Mouse (Mus musculus) liver, embryonic 15.5 days (tissue): ENCODE results near the gene Isoc2a. TPM values are rescaled to one million over a fixed set of nuclear protein-coding genes. Genes with fewer than 3 reads are reported as not detected.

Experiments used
- ATAC-seq: fragments of 200-750 bp; cut with Nextera tagmentation; 2 replicates; pipeline ENCODE4 v1.8.0; 2017; ENCODE audit warnings: moderate number of reproducible peaks, mild to moderate bottlenecking, moderate library complexity; ENCODE audit not compliant: insufficient read depth
- H3K27ac ChIP-seq: fragments of 300-500 bp; sonication (generic); replicated peaks from 2 replicates; pipeline ENCODE4 v1.5.1; 2015; ENCODE audit warnings: mild to moderate bottlenecking, inconsistent platforms
- H3K27me3 ChIP-seq: fragments of 300-500 bp; sonication (generic); 2 replicates; pipeline ENCODE4 v1.6.1; 2015; ENCODE audit warnings: mild to moderate bottlenecking, inconsistent platforms
- H3K36me3 ChIP-seq: fragments of 300-500 bp; sonication (generic); replicated peaks from 2 replicates; pipeline ENCODE4 v1.6.1; 2015; ENCODE audit warnings: moderate library complexity, mild to moderate bottlenecking, inconsistent platforms
- H3K4me1 ChIP-seq: fragments of 300-500 bp; sonication (generic); replicated peaks from 2 replicates; pipeline ENCODE4 v1.6.1; 2015; ENCODE audit warnings: inconsistent platforms
- H3K4me2 ChIP-seq: fragments of 300-500 bp; sonication (generic); 2 replicates; pipeline ENCODE4 v1.6.1; 2015; ENCODE audit warnings: moderate library complexity, mild to moderate bottlenecking, inconsistent platforms
- H3K4me3 ChIP-seq: fragments of 300-500 bp; sonication (generic); replicated peaks from 2 replicates; pipeline ENCODE4 v1.5.1; 2015; ENCODE audit warnings: mild to moderate bottlenecking, inconsistent platforms
- H3K9ac ChIP-seq: fragments of 300-500 bp; sonication (generic); 2 replicates; pipeline ENCODE4 v1.6.1; 2015; ENCODE audit warnings: moderate library complexity, mild to moderate bottlenecking, inconsistent platforms
- H3K9me3 ChIP-seq: fragments of 300-500 bp; sonication (generic); replicated peaks from 2 replicates; pipeline ENCODE4 v1.6.1; 2016; ENCODE audit warnings: inconsistent platforms
- WGBS: fragments of 180-500 bp; shearing (Covaris S2); methylation state at CpG from one replicate; pipeline ENCODE4 v1.1.7; 2015; ENCODE audit warnings: mixed read lengths; ENCODE audit not compliant: insufficient replicate concordance; 5-methylcytosine and 5-hydroxymethylcytosine counted together
- polyA plus RNA-seq: library from polyadenylated mRNA; unstranded; fragments of >200 nt; fragmentation: Nextera tagmentation; extraction: Ambion mirVana; gene quantifications from 2 replicates; pipeline ENCODE4 v1.2.1, GENCODE M21; 2015

The Isoc2a gene
- polyA plus RNA-seq, 1 experiment from 2014 or later: 0.77 TPM

GRCm38 (mm10) chr7:4943223-4943815, 66.4 kb downstream of the Isoc2a start:
- Histone ChIP-seq H3K4me1 (peaks cover 4% of the 10 kb centered on the region; the same call in 1 of the 2 replicates), H3K9me3 (no peaks in the 10 kb centered on the region), H3K27me3 (peaks cover 4% of the 10 kb centered on the region; the same call in 1 of the 2 replicates), H3K9ac (no peak overlapping the region), H3K27ac (no peak overlapping the region), H3K36me3 (no peaks in the 10 kb centered on the region), H3K4me3 (peak overlapping the region; percentile 32), H3K4me2 (peak overlapping the region; percentile 59)
- peak; percentile 72 for ATAC-seq
- 9% methylated on average over 15 of the region's 15 CpGs for WGBS

Other genes starting within 250 kb of the Isoc2a start
- 34.4 and 39.1 TPM in 2 replicates for gene Tmem86b, start 245.7 kb upstream of the Isoc2a start, polyA plus RNA-seq
- 6.5 and 8.1 TPM in 2 replicates for gene Ppp6r1, start 218.1 kb upstream of the Isoc2a start, polyA plus RNA-seq
- 54.4 and 58.1 TPM in 2 replicates for gene Hspbp1, start 192.1 kb upstream of the Isoc2a start, polyA plus RNA-seq
- gene Brsk1, start 186.5 kb upstream of the Isoc2a start, polyA plus RNA-seq: 0.03 and 0.12 TPM in 2 replicates
- gene Tmem150b, start 151.9 kb upstream of the Isoc2a start, polyA plus RNA-seq: 0.14 and 0.37 TPM in 2 replicates
- gene Kmt5c, start 137.0 kb upstream of the Isoc2a start, polyA plus RNA-seq: 50.1 and 56.1 TPM in 2 replicates
- gene Cox6b2, start 124.1 kb upstream of the Isoc2a start, polyA plus RNA-seq: 66.0 and 79.3 TPM in 2 replicates
- gene Fam71e2, start 105.9 kb upstream of the Isoc2a start, polyA plus RNA-seq: not detected in 2 replicates
- 0.06 TPM in 1 of 2 replicates, not detected in the other for gene Il11, start 94.3 kb upstream of the Isoc2a start, polyA plus RNA-seq
- 0.21 TPM in 1 of 2 replicates, not detected in the other for gene Tmem190, start 94.2 kb upstream of the Isoc2a start, polyA plus RNA-seq
- 9.5 and 10.3 TPM in 2 replicates for gene Tmem238, start 87.5 kb upstream of the Isoc2a start, polyA plus RNA-seq
- 169 and 173 TPM in 2 replicates for gene Rpl28, start 84.3 kb upstream of the Isoc2a start, polyA plus RNA-seq
- 302 and 318 TPM in 2 replicates for gene Ube2s, start 64.6 kb upstream of the Isoc2a start, polyA plus RNA-seq
- gene Shisa7, start 32.5 kb upstream of the Isoc2a start, polyA plus RNA-seq: not detected in 2 replicates
- 3.7 and 3.8 TPM in 2 replicates for gene Isoc2b, start 6.9 kb upstream of the Isoc2a start, polyA plus RNA-seq
- not detected in 2 replicates for gene Gm36210, start 29.4 kb downstream of the Isoc2a start, polyA plus RNA-seq
- 1.7 TPM in 2 replicates for gene Zfp628, start 38.1 kb downstream of the Isoc2a start, polyA plus RNA-seq
- gene Nat14, start 44.9 kb downstream of the Isoc2a start, polyA plus RNA-seq: 0.23 and 0.45 TPM in 2 replicates
- 0.15 TPM in 2 replicates for gene Ssc5d, start 48.6 kb downstream of the Isoc2a start, polyA plus RNA-seq
- 0.07 TPM in 1 of 2 replicates, not detected in the other for gene Sbk2, start 87.3 kb downstream of the Isoc2a start, polyA plus RNA-seq
- not detected in 2 replicates for gene Sbk3, start 94.0 kb downstream of the Isoc2a start, polyA plus RNA-seq
- 3.3 and 4.6 TPM in 2 replicates for gene Zfp579, start 119.0 kb downstream of the Isoc2a start, polyA plus RNA-seq
- 9.3 and 10.0 TPM in 2 replicates for gene Zfp524, start 137.3 kb downstream of the Isoc2a start, polyA plus RNA-seq
- 15.6 and 17.9 TPM in 2 replicates for gene Fiz1, start 137.5 kb downstream of the Isoc2a start, polyA plus RNA-seq
- 0.53 and 1.2 TPM in 2 replicates for gene Gm44973, start 138.3 kb downstream of the Isoc2a start, polyA plus RNA-seq
- gene Zfp865, start 143.2 kb downstream of the Isoc2a start, polyA plus RNA-seq: 1.3 and 1.5 TPM in 2 replicates
- 0.28 and 0.40 TPM in 2 replicates for gene Ccdc106, start 143.4 kb downstream of the Isoc2a start, polyA plus RNA-seq
- not detected in 2 replicates for gene 4632433K11Rik, start 157.0 kb downstream of the Isoc2a start, polyA plus RNA-seq
- 1.2 and 1.4 TPM in 2 replicates for gene Zfp784, start 161.3 kb downstream of the Isoc2a start, polyA plus RNA-seq
- 1.7 and 2.0 TPM in 2 replicates for gene Zfp580, start 174.4 kb downstream of the Isoc2a start, polyA plus RNA-seq
- gene U2af2, start 185.0 kb downstream of the Isoc2a start, polyA plus RNA-seq: 59.4 and 60.8 TPM in 2 replicates
- gene Epn1, start 203.1 kb downstream of the Isoc2a start, polyA plus RNA-seq: 49.2 and 54.5 TPM in 2 replicates
- gene Rfpl4, start 239.8 kb downstream of the Isoc2a start, polyA plus RNA-seq: not detected in 2 replicates
- 0.18 and 0.21 TPM in 2 replicates for gene Rasl2-9, start 248.8 kb downstream of the Isoc2a start, polyA plus RNA-seq